Mouse (Mus musculus): ENCODE results near the gene Nadk. TPM values are rescaled to one million over a fixed set of nuclear protein-coding genes. Genes with fewer than 3 reads are reported as not detected.
A peak's percentile ranks its signal among the peaks of the same experiment; 100 is the strongest.
"Not testable (repeated sequence)": the region's sequence is repeated elsewhere in the genome, so short reads cannot be mapped to it uniquely, and the experiment has no call there.

Nadk gene
- total and polyA plus RNA-seq, 3 experiments: 28.4 to 42.0 (median 33.2) TPM

- peaks cover 8% of the 10 kb centered on the region for H3K36me3 ChIP-seq (ENCODE audit: control insufficient read depth, insufficient read depth, low read length)
- peak overlapping the region; percentile 93 for H3K4me3 ChIP-seq
- H3K27ac ChIP-seq: peak overlapping the region; percentile 97
- intact Hi-C loops (cut with DNase I): loop anchor here (2.0 to 5.0 kb wide), 2 partner anchors 42 to 74 kb away; partner anchors contain the start of gene Gnb1
- peaks cover 25% of the 10 kb centered on the region for H3K4me1 ChIP-seq (ENCODE audit: control insufficient read depth, insufficient read depth, low read length)
- peaks cover 5% of the 10 kb centered on the region; the same call in 1 of the 2 replicates for H3K79me2 ChIP-seq (replicated peaks; ENCODE audit: control insufficient read depth, insufficient read depth, low read length)
- H3K27me3 ChIP-seq (ENCODE audit: control insufficient read depth, insufficient read depth, low read length): no peaks in the 10 kb centered on the region
- peak; percentile 62 to 69 for DNase-seq
- WGBS: 7% methylated on average over 20 of the region's 20 CpGs
- TF ChIP-seq EP300 (IDR thresholded peaks at IDR 0.05; ENCODE audit: insufficient read depth, low read depth, low read length) (no peak), POLR2A (IDR thresholded peaks at IDR 0.05; ENCODE audit: insufficient read depth, low read depth, low read length) (peak; percentile 33; the same call in 1 of the 2 replicates), CTCF (IDR thresholded peaks at IDR 0.05) (no peak)
- peak overlapping the region; percentile 88 for H3K9ac ChIP-seq (ENCODE audit: low read depth, low read length)
These were observed 2.3 kb downstream of the Nadk start for GRCm38 (mm10) chr4:155564315-155565069.

GRCm38 (mm10) chr4:155566555-155566954 lies 4.4 kb downstream of the Nadk start:
- TF ChIP-seq EP300 (IDR thresholded peaks at IDR 0.05; ENCODE audit: insufficient read depth, low read depth, low read length): no peak
- no peak for TF ChIP-seq POLR2A (IDR thresholded peaks at IDR 0.05; ENCODE audit: insufficient read depth, low read depth, low read length)
- no peak for TF ChIP-seq CTCF (IDR thresholded peaks at IDR 0.05)
- H3K27me3 ChIP-seq (ENCODE audit: control insufficient read depth, insufficient read depth, low read length): no peaks in the 10 kb centered on the region
- H3K4me3 ChIP-seq: no peak overlapping the region
- H3K79me2 ChIP-seq (replicated peaks; ENCODE audit: control insufficient read depth, insufficient read depth, low read length): peaks cover 5% of the 10 kb centered on the region; the same call in 1 of the 2 replicates
- DNase-seq: no peak
- peaks cover 5% of the 10 kb centered on the region for H3K36me3 ChIP-seq (ENCODE audit: control insufficient read depth, insufficient read depth, low read length)
- intact Hi-C loops (cut with DNase I): no loop called here
- no peak overlapping the region for H3K9ac ChIP-seq (ENCODE audit: low read depth, low read length)
- H3K4me1 ChIP-seq (ENCODE audit: control insufficient read depth, insufficient read depth, low read length): peaks cover 23% of the 10 kb centered on the region
- no peak overlapping the region for H3K27ac ChIP-seq
- WGBS: 52% methylated on average over 8 of the region's 8 CpGs

GRCm38 (mm10) chr4:155568170-155568569 lies 6.0 kb downstream of the Nadk start:
- intact Hi-C loops (cut with DNase I): loop anchor here (1.0 kb wide), 1 partner anchor 87 kb away; no protein-coding TSS in a partner anchor
- Histone ChIP-seq H3K27me3 (ENCODE audit: control insufficient read depth, insufficient read depth, low read length) (no peaks in the 10 kb centered on the region), H3K79me2 (replicated peaks; ENCODE audit: control insufficient read depth, insufficient read depth, low read length) (peaks cover 8% of the 10 kb centered on the region), H3K27ac (no peak overlapping the region), H3K36me3 (ENCODE audit: control insufficient read depth, insufficient read depth, low read length) (peaks cover 3% of the 10 kb centered on the region), H3K4me3 (no peak overlapping the region), H3K9ac (ENCODE audit: low read depth, low read length) (no peak overlapping the region), H3K4me1 (ENCODE audit: control insufficient read depth, insufficient read depth, low read length) (peaks cover 19% of the 10 kb centered on the region)
- WGBS: 27% methylated on average over 2 of the region's 2 CpGs
- DNase-seq: no peak
- TF ChIP-seq CTCF (IDR thresholded peaks at IDR 0.05): peak; percentile 90
- no peak for TF ChIP-seq POLR2A (IDR thresholded peaks at IDR 0.05; ENCODE audit: insufficient read depth, low read depth, low read length)
- TF ChIP-seq EP300 (IDR thresholded peaks at IDR 0.05; ENCODE audit: insufficient read depth, low read depth, low read length): no peak

GRCm38 (mm10) chr4:155568632-155569370 lies 6.6 kb downstream of the Nadk start:
- no peaks in the 10 kb centered on the region for H3K27me3 ChIP-seq (ENCODE audit: control insufficient read depth, insufficient read depth, low read length)
- H3K9ac ChIP-seq (ENCODE audit: low read depth, low read length): no peak overlapping the region
- H3K36me3 ChIP-seq (ENCODE audit: control insufficient read depth, insufficient read depth, low read length): peaks cover 3% of the 10 kb centered on the region
- no peak for DNase-seq
- WGBS: 86% methylated on average over 7 of the region's 7 CpGs
- H3K79me2 ChIP-seq (replicated peaks; ENCODE audit: control insufficient read depth, insufficient read depth, low read length): peaks cover 8% of the 10 kb centered on the region
- TF ChIP-seq CTCF (IDR thresholded peaks at IDR 0.05): no peak
- TF ChIP-seq POLR2A (IDR thresholded peaks at IDR 0.05; ENCODE audit: insufficient read depth, low read depth, low read length): no peak
- TF ChIP-seq EP300 (IDR thresholded peaks at IDR 0.05; ENCODE audit: insufficient read depth, low read depth, low read length): no peak
- no peak overlapping the region for H3K4me3 ChIP-seq
- no peak overlapping the region for H3K27ac ChIP-seq
- intact Hi-C loops (cut with DNase I): loop anchor here (1.0 kb wide), 1 partner anchor 88 kb away; no protein-coding TSS in a partner anchor
- H3K4me1 ChIP-seq (ENCODE audit: control insufficient read depth, insufficient read depth, low read length): peaks cover 21% of the 10 kb centered on the region

GRCm38 (mm10) chr4:155569818-155570217 lies 7.6 kb downstream of the Nadk start:
- intact Hi-C loops (cut with DNase I): loop anchor here (10.0 kb wide), 1 partner anchor 205 kb away; the partner anchor contains the start of gene Prkcz
- TF ChIP-seq POLR2A (IDR thresholded peaks at IDR 0.05; ENCODE audit: insufficient read depth, low read depth, low read length) (no peak), CTCF (IDR thresholded peaks at IDR 0.05) (no peak), EP300 (IDR thresholded peaks at IDR 0.05; ENCODE audit: insufficient read depth, low read depth, low read length) (no peak)
- no peak overlapping the region for H3K9ac ChIP-seq (ENCODE audit: low read depth, low read length)
- H3K4me3 ChIP-seq: no peak overlapping the region
- H3K36me3 ChIP-seq (ENCODE audit: control insufficient read depth, insufficient read depth, low read length): peaks cover 3% of the 10 kb centered on the region
- peaks cover 8% of the 10 kb centered on the region for H3K79me2 ChIP-seq (replicated peaks; ENCODE audit: control insufficient read depth, insufficient read depth, low read length)
- WGBS: 85% methylated on average over 6 of the region's 6 CpGs
- H3K27ac ChIP-seq: no peak overlapping the region
- DNase-seq: no peak
- no peaks in the 10 kb centered on the region for H3K27me3 ChIP-seq (ENCODE audit: control insufficient read depth, insufficient read depth, low read length)
- peaks cover 20% of the 10 kb centered on the region for H3K4me1 ChIP-seq (ENCODE audit: control insufficient read depth, insufficient read depth, low read length)

- not testable (repeated sequence) for H3K79me2 ChIP-seq (replicated peaks; ENCODE audit: control insufficient read depth, insufficient read depth, low read length); H3K36me3 ChIP-seq (ENCODE audit: control insufficient read depth, insufficient read depth, low read length); H3K27ac ChIP-seq; DNase-seq; H3K4me3 ChIP-seq; H3K27me3 ChIP-seq (ENCODE audit: control insufficient read depth, insufficient read depth, low read length); H3K9ac ChIP-seq (ENCODE audit: low read depth, low read length)
- intact Hi-C loops (cut with DNase I): loop anchor here (10.0 kb wide), 1 partner anchor 206 kb away; the partner anchor contains the start of gene Prkcz
- WGBS: 90% methylated on average over 11 of the region's 11 CpGs
- peaks cover 21% of the 10 kb centered on the region for H3K4me1 ChIP-seq (ENCODE audit: control insufficient read depth, insufficient read depth, low read length)
These were observed 8.1 kb downstream of the Nadk start for GRCm38 (mm10) chr4:155570315-155570714.
